Mouse (Mus musculus) bone marrow, adult 2 months (tissue): ENCODE results near the gene Gnmt. TPM values are rescaled to one million over a fixed set of nuclear protein-coding genes. Genes with fewer than 3 reads are reported as not detected.

Source experiments
- H3K27ac ChIP-seq: fragments of 200-500 bp; 2 replicates; pipeline ENCODE4 v1.5.1; 2012; ENCODE audit warnings: low read depth, mild to moderate bottlenecking, control low read depth, inconsistent platforms, low read length; ENCODE audit not compliant: control insufficient read depth, poor library complexity, insufficient read depth
- H3K4me1 ChIP-seq: fragments of 200-500 bp; 2 replicates; pipeline ENCODE4 v1.6.1; 2011; ENCODE audit warnings: low read length; ENCODE audit not compliant: control insufficient read depth, insufficient read depth
- H3K4me3 ChIP-seq: fragments of 200-500 bp; replicated peaks from 2 replicates; pipeline ENCODE3; 2011; ENCODE audit warnings: mild to moderate bottlenecking, low read depth, low read length, control low read depth; ENCODE audit not compliant: control insufficient read depth
- CTCF ChIP-seq: fragments of 200-500 bp; IDR thresholded peaks from 2 replicates; pipeline ENCODE4 v1.5.1; 2011; ENCODE audit warnings: low read length, control low read depth; ENCODE audit not compliant: control insufficient read depth, insufficient read depth
- POLR2A ChIP-seq: fragments of 200-500 bp; IDR thresholded peaks from 2 replicates; pipeline ENCODE4 v1.6.1; 2011; ENCODE audit warnings: low read depth, mild to moderate bottlenecking, control low read depth, low read length, borderline replicate concordance; ENCODE audit not compliant: control insufficient read depth
- WGBS: fragments of 180-500 bp; shearing (Covaris S2); methylation state at CpG from one replicate; pipeline ENCODE4 v1.1.7; 2018; 5-methylcytosine and 5-hydroxymethylcytosine counted together
- polyA plus RNA-seq: library from polyadenylated mRNA; stranded (reverse); fragments of >200 nt; gene quantifications from 2 replicates; pipeline ENCODE4 v1.2.4, GENCODE M21; 2011; ENCODE audit warnings: low replicate concordance; ENCODE audit not compliant: missing spikeins, insufficient read depth, insufficient read length

The Gnmt gene
- polyA plus RNA-seq, result 2.9 and 3.0 TPM in 2 replicates

- no peak within 1 kb of the TSS for H3K4me3 ChIP-seq
- no peaks in the 10 kb centered on the region for H3K4me1 ChIP-seq
- H3K27ac ChIP-seq, result no peak within 1 kb of the TSS
- WGBS, result 59% methylated on average over 24 of the region's 24 CpGs
- TF ChIP-seq CTCF (no peak), POLR2A (no peak)
Observed at GRCm38 (mm10) chr17:46728904-46729318, at the start of gene Gnmt. Gene Gnmt (minus strand): TSS chr17:46729168.

GRCm38 (mm10) chr17:46776087-46776486 is 47.1 kb upstream of the Gnmt start:
- no peak for TF ChIP-seq POLR2A
- TF ChIP-seq CTCF, result no peak
- Histone ChIP-seq H3K4me1 (no peaks in the 10 kb centered on the region), H3K4me3 (no peak overlapping the region), H3K27ac (no peak overlapping the region)
- 95% methylated on average over 3 of the region's 3 CpGs for WGBS

- no peak for TF ChIP-seq CTCF
- no peak for TF ChIP-seq POLR2A
- Histone ChIP-seq H3K4me3 (no peak overlapping the region), H3K4me1 (no peaks in the 10 kb centered on the region), H3K27ac (no peak overlapping the region)
- 91% methylated on average over 9 of the region's 9 CpGs for WGBS
Observed at GRCm38 (mm10) chr17:46775070-46775469, 46.1 kb upstream of the Gnmt start.

GRCm38 (mm10) chr17:46774131-46774472 is 45.1 kb upstream of the Gnmt start:
- no peaks in the 10 kb centered on the region for H3K4me1 ChIP-seq
- 56% methylated on average over 2 of the region's 2 CpGs for WGBS
- no peak overlapping the region for H3K4me3 ChIP-seq
- no peak overlapping the region for H3K27ac ChIP-seq
- no peak for TF ChIP-seq POLR2A
- TF ChIP-seq CTCF, result no peak

GRCm38 (mm10) chr17:46773278-46774130 is 44.5 kb upstream of the Gnmt start:
- TF ChIP-seq CTCF, result no peak
- no peak for TF ChIP-seq POLR2A
- 8% methylated on average over 20 of the region's 20 CpGs for WGBS
- H3K4me3 ChIP-seq, result peak overlapping the region; percentile 93
- H3K4me1 ChIP-seq, result no peaks in the 10 kb centered on the region
- H3K27ac ChIP-seq, result peak overlapping the region; percentile 61; the same call in 1 of the 2 replicates

GRCm38 (mm10) chr17:46772404-46773277 is 43.7 kb upstream of the Gnmt start, which contains the start of gene 2310039H08Rik:
Gene 2310039H08Rik (plus strand): TSS chr17:46772635.
- TF ChIP-seq CTCF (no peak), POLR2A (peak; percentile 70; the same call in 1 of the 2 replicates)
- H3K4me3 ChIP-seq, result peak within 1 kb of the TSS; percentile 93
- H3K4me1 ChIP-seq, result no peaks in the 10 kb centered on the region
- WGBS, result under 1% methylated on average over 50 of the region's 50 CpGs
- peak within 1 kb of the TSS; percentile 61 for H3K27ac ChIP-seq

- TF ChIP-seq POLR2A (no peak), CTCF (no peak)
- no peaks in the 10 kb centered on the region for H3K4me1 ChIP-seq
- H3K4me3 ChIP-seq, result peak overlapping the region; percentile 93
- 4% methylated on average over 5 of the region's 5 CpGs for WGBS
- H3K27ac ChIP-seq, result no peak overlapping the region
Observed at GRCm38 (mm10) chr17:46772038-46772403, 43.1 kb upstream of the Gnmt start.

GRCm38 (mm10) chr17:46771616-46772015 is 42.6 kb upstream of the Gnmt start:
- no peak for TF ChIP-seq POLR2A
- no peak for TF ChIP-seq CTCF
- no peak overlapping the region for H3K27ac ChIP-seq
- H3K4me3 ChIP-seq, result no peak overlapping the region
- WGBS, result 74% methylated on average over 17 of the region's 17 CpGs
- H3K4me1 ChIP-seq, result no peaks in the 10 kb centered on the region
